Mouse (Mus musculus) MEL (cell line): ENCODE measurements at regions not wholly inside any gene's neighbourhood (a gene's known extent, or its start where the extent isn't known, plus 50 kb on each side); places are given as distances from the start of the nearest gene placed in this dataset.

Experiments used
- CHD1 ChIP-seq: IDR thresholded peaks from 2 replicates; pipeline ENCODE4 v1.6.1; 2012; ENCODE audit warnings: low read depth, mild to moderate bottlenecking, inconsistent platforms, low read length, improper control_type of control experiment
- JUND ChIP-seq: IDR thresholded peaks from 2 replicates; pipeline ENCODE4 v1.6.1; 2011; ENCODE audit warnings: low read depth, mild to moderate bottlenecking, improper control_type of control experiment, low read length
- POLR2A ChIP-seq, 2 experiments: IDR thresholded peaks; 2 replicates each; pipeline ENCODE4 v1.6.1; 2011 to 2012; ENCODE audit warnings: low read length in 2 of 2, mild to moderate bottlenecking in 2 of 2, control low read depth in 1 of 2, improper control_type of control experiment in 1 of 2, low read depth in 1 of 2, moderate library complexity in 1 of 2; ENCODE audit not compliant: control insufficient read depth in 1 of 2, insufficient read depth in 1 of 2, poor library complexity in 1 of 2
- POLR2AphosphoS2 ChIP-seq: IDR thresholded peaks from 2 replicates; pipeline ENCODE4 v1.6.1; 2011; ENCODE audit warnings: low read length, improper control_type of control experiment

- TF ChIP-seq POLR2A (IDR thresholded peaks at IDR 0.05; ENCODE audit: control insufficient read depth in 1 of 2, insufficient read depth in 1 of 2, low read depth in 1 of 2, low read length in 2 of 2, poor library complexity in 1 of 2) = no peak
- no peak for TF ChIP-seq POLR2AphosphoS2
- TF ChIP-seq JUND = no peak
- no peak for TF ChIP-seq CHD1
Observed at GRCm38 (mm10) chr12:109946936-109947335, 331.9 kb upstream of the Dio3 start.
